Mouse (Mus musculus): ENCODE measurements around the gene Pafah1b1. TPM values are rescaled to one million over a fixed set of nuclear protein-coding genes. Genes with fewer than 3 reads are reported as not detected.

Pafah1b1 gene
- polyA plus RNA-seq, 1 experiment from 2014 or later = 59.8 TPM

DNA sequence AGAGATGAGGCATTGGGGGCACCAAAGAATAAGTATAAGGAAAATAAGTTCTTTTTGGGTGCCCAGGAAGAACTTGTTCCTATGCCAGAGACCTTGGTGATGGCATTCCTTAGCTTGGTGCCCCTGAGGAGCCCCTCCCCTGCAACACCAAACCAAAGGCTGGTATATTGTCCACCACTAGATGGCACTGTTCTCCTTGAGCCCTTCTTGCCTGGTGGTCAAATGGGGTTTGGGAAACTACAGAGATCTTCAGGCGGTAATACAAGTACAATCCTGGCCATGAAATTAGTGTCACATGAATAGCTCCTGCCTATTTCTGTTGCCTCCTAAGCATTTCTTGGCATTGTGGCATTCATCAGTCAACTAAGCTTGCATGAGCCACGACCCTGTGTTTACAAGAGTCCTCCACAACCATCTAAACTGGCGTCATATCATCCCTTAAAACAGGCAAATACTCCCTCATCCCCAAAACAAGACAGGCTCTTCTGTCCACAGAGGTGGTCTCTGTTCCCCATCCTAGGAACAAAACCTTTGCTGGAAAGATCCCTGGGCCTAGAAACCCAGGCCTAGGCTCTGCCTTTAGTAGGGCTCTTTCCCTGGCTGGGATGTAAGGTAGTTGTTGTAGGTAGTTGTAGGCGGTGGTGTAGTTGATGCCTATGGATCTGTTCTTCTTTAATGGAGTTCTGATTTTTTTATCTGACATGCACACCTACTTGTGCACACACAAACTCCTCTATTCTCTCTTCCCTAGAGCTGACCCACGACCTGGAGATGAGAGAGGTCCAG is 89.8 kb downstream of the Pafah1b1 start:
- H3K4me3 ChIP-seq = no peak overlapping the region
- ATAC-seq (replicated peaks) = no peak
- no peak overlapping the region for H3K9ac ChIP-seq (replicated peaks)
- H3K9me3 ChIP-seq = no peaks in the 10 kb centered on the region
- H3K27me3 ChIP-seq = 0 out of 2 replicates have a peak, but pooled peaks cover 3% of the 10 kb centered on the region
- H3K4me1 ChIP-seq = peaks cover 19% of the 10 kb centered on the region
- H3K36me3 ChIP-seq = no peaks in the 10 kb centered on the region; the same call in 1 of the 2 replicates
- H3K27ac ChIP-seq (replicated peaks) = no peak overlapping the region
- WGBS = 63% methylated on average over 5 of the region's 5 CpGs
- no peak overlapping the region for H3K4me2 ChIP-seq (replicated peaks)

DNA sequence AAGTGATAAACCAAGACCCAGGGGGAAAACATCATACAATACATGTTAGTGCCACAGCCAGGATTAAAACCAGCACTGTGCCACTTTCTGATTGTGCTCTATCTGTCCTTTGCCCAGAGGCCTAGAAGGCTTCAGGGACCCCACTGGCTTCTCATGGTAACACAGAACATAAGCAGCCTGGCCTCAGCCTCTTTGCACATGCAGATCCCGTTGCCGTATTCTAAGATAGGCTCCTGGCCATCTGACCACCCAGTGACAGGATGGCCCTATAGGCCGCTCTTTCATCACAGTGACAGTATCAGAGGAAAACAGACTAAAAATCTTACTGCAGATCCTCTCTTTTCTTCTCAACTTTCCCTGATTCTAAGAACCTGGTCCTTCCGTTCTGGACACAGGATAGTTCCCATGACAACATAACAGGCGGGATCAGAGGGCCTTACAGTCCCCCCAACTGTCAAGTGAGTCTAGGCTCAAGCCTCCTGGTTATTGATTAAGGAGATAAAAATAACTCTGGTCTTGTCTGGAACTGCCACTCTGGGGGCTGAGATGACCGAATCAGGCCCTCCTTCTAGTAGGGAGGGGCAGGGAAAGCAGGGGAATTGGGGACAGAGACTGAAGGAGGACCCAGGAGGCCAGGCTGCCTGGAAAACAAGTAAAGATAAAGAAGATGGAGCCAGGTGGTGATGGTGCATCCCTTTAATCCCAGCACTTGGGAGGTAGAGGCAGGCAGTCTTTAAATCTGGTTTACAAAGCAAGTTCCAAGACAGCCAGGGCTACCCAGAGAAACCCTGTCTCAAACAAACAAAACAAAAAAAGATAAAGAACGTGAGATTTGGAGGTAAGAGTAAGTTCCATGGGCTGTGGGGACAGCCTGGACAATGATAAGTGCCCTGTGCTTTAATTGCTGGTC is 92.3 kb downstream of the Pafah1b1 start:
- Histone ChIP-seq H3K4me1 (peaks cover under 1% of the 10 kb centered on the region), H3K9ac (replicated peaks) (no peak overlapping the region), H3K4me2 (replicated peaks) (no peak overlapping the region), H3K4me3 (no peak overlapping the region), H3K27ac (replicated peaks) (no peak overlapping the region), H3K27me3 (0 out of 2 replicates have a peak, but pooled peaks cover 3% of the 10 kb centered on the region), H3K9me3 (no peaks in the 10 kb centered on the region), H3K36me3 (no peaks in the 10 kb centered on the region; the same call in 1 of the 2 replicates)
- 72% methylated on average over 7 of the region's 7 CpGs for WGBS
- no peak for ATAC-seq (replicated peaks)

- Histone ChIP-seq H3K4me1 (no peaks in the 10 kb centered on the region), H3K4me3 (no peak overlapping the region), H3K9me3 (no peaks in the 10 kb centered on the region), H3K27ac (replicated peaks) (no peak overlapping the region), H3K9ac (replicated peaks) (no peak overlapping the region), H3K36me3 (no peaks in the 10 kb centered on the region; the same call in 1 of the 2 replicates), H3K4me2 (replicated peaks) (no peak overlapping the region), H3K27me3 (no peaks in the 10 kb centered on the region)
- no peak for ATAC-seq (replicated peaks)
- WGBS = 80% methylated on average over 3 of the region's 3 CpGs
These were observed 97.0 kb downstream of the Pafah1b1 start for GRCm38 (mm10) chr11:74627481-74627880.

DNA sequence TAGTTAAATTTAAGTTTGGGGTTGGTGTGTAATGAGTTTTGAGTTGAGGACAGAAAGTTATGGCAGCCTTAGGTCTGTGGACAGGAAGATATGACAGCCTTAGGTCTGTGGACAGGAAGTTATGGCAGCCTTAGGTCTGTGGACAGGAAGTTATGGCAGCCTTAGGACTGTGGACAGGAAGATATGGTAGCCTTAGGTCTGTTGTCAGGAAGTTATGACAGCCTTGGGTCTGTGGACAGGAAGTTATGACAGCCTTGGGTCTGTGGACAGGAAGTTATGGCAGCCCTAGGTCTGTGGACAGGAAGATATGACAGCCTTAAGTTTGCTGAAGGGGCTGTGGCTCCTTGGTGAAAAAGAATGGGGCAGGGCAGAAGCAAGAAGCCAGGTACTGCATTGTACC is 99.1 kb downstream of the Pafah1b1 start:
- Histone ChIP-seq H3K27me3 (peaks cover 12% of the 10 kb centered on the region), H3K4me1 (peaks cover 5% of the 10 kb centered on the region), H3K9me3 (no peaks in the 10 kb centered on the region), H3K36me3 (no peaks in the 10 kb centered on the region; the same call in 1 of the 2 replicates), H3K27ac (replicated peaks) (no peak overlapping the region), H3K4me3 (no peak overlapping the region), H3K9ac (replicated peaks) (no peak overlapping the region), H3K4me2 (replicated peaks) (no peak overlapping the region)
- ATAC-seq (replicated peaks) = no peak

Other genes with a start within 250 kb of the Pafah1b1 start
- gene Rap1gap2, start 113.8 kb downstream of the Pafah1b1 start, polyA plus RNA-seq (2015; fragmentation: Nextera tagmentation; extraction: Ambion mirVana) = 8.9 and 10.1 TPM in 2 replicates
- gene Ccdc92b, start 105.1 kb downstream of the Pafah1b1 start, polyA plus RNA-seq (2015; fragmentation: Nextera tagmentation; extraction: Ambion mirVana) = 3.1 and 3.7 TPM in 2 replicates
- gene Cluh, start 75.2 kb downstream of the Pafah1b1 start, polyA plus RNA-seq (2015; fragmentation: Nextera tagmentation; extraction: Ambion mirVana) = 11.9 and 12.5 TPM in 2 replicates
- 54.3 and 55.5 TPM in 2 replicates for gene Mettl16, start 46.2 kb upstream of the Pafah1b1 start, polyA plus RNA-seq (2015; fragmentation: Nextera tagmentation; extraction: Ambion mirVana)
- gene Mnt, start 106.2 kb upstream of the Pafah1b1 start, polyA plus RNA-seq (2015; fragmentation: Nextera tagmentation; extraction: Ambion mirVana) = 10.0 and 10.1 TPM in 2 replicates
- 14.3 and 14.6 TPM in 2 replicates for gene Sgsm2, start 172.4 kb upstream of the Pafah1b1 start, polyA plus RNA-seq (2015; fragmentation: Nextera tagmentation; extraction: Ambion mirVana)
- gene Tsr1, start 173.4 kb upstream of the Pafah1b1 start, polyA plus RNA-seq (2015; fragmentation: Nextera tagmentation; extraction: Ambion mirVana) = 34.4 and 34.5 TPM in 2 replicates
- gene Smg6, start 201.2 kb upstream of the Pafah1b1 start, polyA plus RNA-seq (2015; fragmentation: Nextera tagmentation; extraction: Ambion mirVana) = 18.4 and 19.0 TPM in 2 replicates
- gene Srr, start 201.3 kb upstream of the Pafah1b1 start, polyA plus RNA-seq (2015; fragmentation: Nextera tagmentation; extraction: Ambion mirVana) = 41.6 and 45.1 TPM in 2 replicates

Measured in forebrain, embryonic 15.5 days (tissue).